Mouse (Mus musculus) bone marrow, adult 2 months (tissue): ENCODE measurements around the gene Pla2g2e.
A peak's percentile ranks its signal among the peaks of the same experiment; 100 is the strongest.

Source experiments
- CTCF ChIP-seq: fragments of 200-500 bp; IDR thresholded peaks from 2 replicates; pipeline ENCODE4 v1.5.1; 2011; ENCODE audit warnings: low read length, control low read depth; ENCODE audit not compliant: control insufficient read depth, insufficient read depth
- POLR2A ChIP-seq: fragments of 200-500 bp; IDR thresholded peaks from 2 replicates; pipeline ENCODE4 v1.6.1; 2011; ENCODE audit warnings: low read depth, mild to moderate bottlenecking, control low read depth, low read length, borderline replicate concordance; ENCODE audit not compliant: control insufficient read depth

- TF ChIP-seq CTCF (peak; percentile 70), POLR2A (no peak)
These were observed 11.3 kb upstream of the Pla2g2e start for GRCm38 (mm10) chr4:138866413-138866812.
